In the genomic region with DNA sequence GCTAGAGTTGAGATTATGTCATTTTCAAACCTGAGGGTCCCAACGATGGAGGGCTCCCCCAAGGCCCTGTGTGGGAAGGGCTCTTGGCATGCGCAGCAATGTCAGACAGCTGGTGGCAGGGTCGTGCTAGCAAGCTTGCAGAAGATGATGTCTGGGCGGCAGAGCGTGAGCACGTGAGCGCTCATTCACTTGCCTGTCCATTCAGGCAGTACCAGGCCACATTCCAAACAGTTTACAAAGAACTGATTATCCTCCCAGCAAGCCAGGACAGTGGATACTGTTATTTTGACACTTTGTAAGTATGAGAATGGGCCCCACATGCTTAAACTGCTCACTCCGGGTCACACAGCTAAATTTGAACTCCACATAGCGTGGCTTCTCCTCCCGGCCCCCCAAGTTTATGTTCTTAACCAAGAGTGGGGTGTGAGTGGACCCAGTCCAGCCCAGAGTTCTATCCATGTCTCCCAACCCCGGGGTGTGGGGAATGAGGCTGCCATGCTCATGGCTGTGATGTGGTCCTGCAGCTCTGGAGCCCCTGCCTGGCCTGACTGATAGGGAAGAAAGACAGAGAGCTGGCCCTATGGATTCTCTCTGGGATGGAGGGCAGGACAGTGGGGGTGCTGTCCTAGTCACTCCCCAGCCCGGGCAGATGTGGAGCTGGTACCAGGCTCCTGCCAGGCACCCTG, we compare ENCODE assay signal across 9 mouse cellular contexts. TPM values are rescaled to one million over a fixed set of nuclear protein-coding genes. Genes with fewer than 3 reads are reported as not detected.
DNase-seq lines count a peak whose midpoint lies in the region; ATAC-seq and TF ChIP-seq lines count a peak whose summit lies in the region.
"Had no signal": no experiment of that assay in that cellular context is flagged by ENCODE, and none has a peak within 500 bp of the region (broad histone marks: within the 10 kb centered on the region; RNA-seq: fewer than 3 reads in every experiment).

No protein-coding gene starts in this region.

- no peak for TF ChIP-seq POLR2A in heart, adult 2 months (IDR thresholded peaks at IDR 0.05; ENCODE audit: insufficient read depth, low read depth, low read length)

- no peak for DNase-seq in heart, adult 2 months
- no peak for DNase-seq in heart, postnatal 4 days
- no peak for DNase-seq in limb, embryonic 11.5 days (ENCODE audit: low spot score)
- DNase-seq in stomach, postnatal 0 days (ENCODE audit: low spot score) = no peak
- no peak for DNase-seq in cerebellum, adult 9-10 months
- no peak for DNase-seq in urinary bladder, postnatal 4 days (ENCODE audit: low spot score in 2 of 2)
- DNase-seq: liver, embryonic 13.5 days had no signal

- peak overlapping the region; percentile 33; the same call in 1 of the 2 replicates for H3K27ac ChIP-seq in heart, adult 2 months
- peak overlapping the region; percentile 51 for H3K27ac ChIP-seq in forebrain, embryonic 15.5 days (replicated peaks)
- H3K27ac ChIP-seq in limb, embryonic 11.5 days (replicated peaks; ENCODE audit: low read depth, low read length) = 0 out of 2 replicates have a peak overlapping the region, but pooled peaks have one; percentile 47
- peak overlapping the region; percentile 49 for H3K27ac ChIP-seq in stomach, postnatal 0 days (replicated peaks)
- H3K27ac ChIP-seq: liver, embryonic 13.5 days had no signal

- no peak for TF ChIP-seq EP300 in heart, adult 2 months (IDR thresholded peaks at IDR 0.05; ENCODE audit: insufficient read depth, low read depth, low read length)
- TF ChIP-seq EP300 in stomach, postnatal 0 days (optimal IDR thresholded peaks at IDR 0.05) = no peak

- no peaks in the 10 kb centered on the region for H3K9me3 ChIP-seq in forebrain, embryonic 15.5 days
- H3K9me3 ChIP-seq in limb, embryonic 11.5 days (ENCODE audit: control insufficient read depth, low read length) = no peaks in the 10 kb centered on the region
- H3K9me3 ChIP-seq in stomach, postnatal 0 days (ENCODE audit: control insufficient read depth, low read length) = no peaks in the 10 kb centered on the region
- H3K9me3 ChIP-seq: liver, embryonic 13.5 days had no signal

- no peaks in the 10 kb centered on the region for H3K79me2 ChIP-seq in heart, adult 2 months (replicated peaks; ENCODE audit: control insufficient read depth, insufficient read depth, low read length)
- peaks cover 9% of the 10 kb centered on the region for H3K79me2 ChIP-seq in C2C12 (ENCODE audit: control insufficient read depth, insufficient read depth)

- TF ChIP-seq CTCF in heart, adult 2 months (IDR thresholded peaks at IDR 0.05) = no peak
- TF ChIP-seq CTCF in C2C12 (IDR thresholded peaks at IDR 0.05; ENCODE audit: control insufficient read depth, insufficient read depth, insufficient read length) = no peak
- no peak for TF ChIP-seq CTCF in stomach, postnatal 0 days (IDR thresholded peaks at IDR 0.05; ENCODE audit: low read depth)

- H3K4me2 ChIP-seq in forebrain, embryonic 15.5 days (replicated peaks) = no peak overlapping the region
- no peak overlapping the region; the same call in 1 of the 2 replicates for H3K4me2 ChIP-seq in limb, embryonic 11.5 days (ENCODE audit: low read depth, severe bottlenecking)
- no peak overlapping the region for H3K4me2 ChIP-seq in stomach, postnatal 0 days (replicated peaks; ENCODE audit: low read depth)
- H3K4me2 ChIP-seq: liver, embryonic 13.5 days had no signal

- no peak overlapping the region for H3K9ac ChIP-seq in heart, adult 2 months (ENCODE audit: low read depth, low read length)
- H3K9ac ChIP-seq in forebrain, embryonic 15.5 days (replicated peaks) = 0 out of 2 replicates have a peak overlapping the region, but pooled peaks have one; percentile 17
- H3K9ac ChIP-seq in limb, embryonic 11.5 days (ENCODE audit: low read length) = peak overlapping the region; percentile 22; the same call in 1 of the 2 replicates
- H3K9ac ChIP-seq in stomach, postnatal 0 days (ENCODE audit: low read length) = peak overlapping the region; percentile 31; the same call in 1 of the 2 replicates
- H3K9ac ChIP-seq: liver, embryonic 13.5 days had no signal

- ATAC-seq in forebrain, embryonic 15.5 days (replicated peaks) = peak; percentile 15
- no peak for ATAC-seq in limb, embryonic 11.5 days (ENCODE audit: insufficient number of reproducible peaks, low FRiP score, low TSS enrichment, low read depth)
- peak; percentile 27; the same call in 1 of the 2 replicates for ATAC-seq in stomach, postnatal 0 days (ENCODE audit: low FRiP score, low TSS enrichment)

- H3K4me1 ChIP-seq in heart, adult 2 months (ENCODE audit: control insufficient read depth, insufficient read depth, low read length) = 0 out of 2 replicates have a peak, but pooled peaks cover 1% of the 10 kb centered on the region
- H3K4me1 ChIP-seq in forebrain, embryonic 15.5 days = peaks cover 37% of the 10 kb centered on the region
- peaks cover 31% of the 10 kb centered on the region for H3K4me1 ChIP-seq in limb, embryonic 11.5 days (ENCODE audit: control insufficient read depth, insufficient read depth, low read length)
- peaks cover 7% of the 10 kb centered on the region; the same call in 1 of the 2 replicates for H3K4me1 ChIP-seq in stomach, postnatal 0 days (replicated peaks; ENCODE audit: control insufficient read depth, insufficient read depth)

- H3ac ChIP-seq in C2C12 (ENCODE audit: control insufficient read depth, insufficient read length, low read depth) = no peak overlapping the region

- no peak overlapping the region for H3K4me3 ChIP-seq in heart, adult 2 months
- H3K4me3 ChIP-seq in C2C12 (ENCODE audit: insufficient read depth, poor library complexity, severe bottlenecking) = no peak overlapping the region
- H3K4me3 ChIP-seq in forebrain, embryonic 15.5 days = no peak overlapping the region
- no peak overlapping the region for H3K4me3 ChIP-seq in limb, embryonic 11.5 days (ENCODE audit: low read depth, low read length)
- H3K4me3 ChIP-seq in stomach, postnatal 0 days (ENCODE audit: low read depth, low read length) = no peak overlapping the region
- H3K4me3 ChIP-seq: liver, embryonic 13.5 days had no signal

- no peaks in the 10 kb centered on the region for H3K27me3 ChIP-seq in heart, adult 2 months (ENCODE audit: control insufficient read depth, insufficient read depth, low read length)
- H3K27me3 ChIP-seq in C2C12 (ENCODE audit: control insufficient read depth, insufficient read depth, insufficient read length) = no peaks in the 10 kb centered on the region
- no peaks in the 10 kb centered on the region for H3K27me3 ChIP-seq in forebrain, embryonic 15.5 days
- H3K27me3 ChIP-seq in limb, embryonic 11.5 days (ENCODE audit: control insufficient read depth, insufficient read depth, low read length) = no peaks in the 10 kb centered on the region
- H3K27me3 ChIP-seq in stomach, postnatal 0 days (ENCODE audit: control insufficient read depth, insufficient read depth, low read length) = no peaks in the 10 kb centered on the region
- H3K27me3 ChIP-seq: liver, embryonic 13.5 days had no signal

- 38% methylated on average over 12 of the region's 12 CpGs for WGBS in heart, adult 2 months
- WGBS in forebrain, embryonic 15.5 days = 7% methylated on average over 12 of the region's 12 CpGs
- WGBS in limb, embryonic 11.5 days = 50% methylated on average over 12 of the region's 12 CpGs
- 33% methylated on average over 12 of the region's 12 CpGs for WGBS in stomach, postnatal 0 days

- intact Hi-C loops in heart, adult 2 months (cut with DNase I) = loop anchor here (2.0 to 5.0 kb wide), 2 partner anchors 34 to 46 kb away; no protein-coding TSS in a partner anchor

- H3K36me3 ChIP-seq in heart, adult 2 months (ENCODE audit: control insufficient read depth, insufficient read depth, low read length) = no peaks in the 10 kb centered on the region
- H3K36me3 ChIP-seq in C2C12 (ENCODE audit: control insufficient read depth, insufficient read depth) = no peaks in the 10 kb centered on the region
- H3K36me3 ChIP-seq in forebrain, embryonic 15.5 days = no peaks in the 10 kb centered on the region
- no peaks in the 10 kb centered on the region for H3K36me3 ChIP-seq in limb, embryonic 11.5 days (ENCODE audit: control insufficient read depth, insufficient read depth, low read length)
- no peaks in the 10 kb centered on the region for H3K36me3 ChIP-seq in stomach, postnatal 0 days (ENCODE audit: control insufficient read depth, insufficient read depth, low read length)
- H3K36me3 ChIP-seq: liver, embryonic 13.5 days had no signal

- H3K79me3 ChIP-seq in C2C12 (ENCODE audit: low read depth) = no peaks in the 10 kb centered on the region

TF ChIP-seq in C2C12, 6 proteins besides CTCF, POLR2A, EP300 and RAD21:
- TF ChIP-seq CEBPB (IDR thresholded peaks at IDR 0.05; ENCODE audit: low read depth) = no peak
- no peak for TF ChIP-seq FOSL1 (IDR thresholded peaks at IDR 0.05; ENCODE audit: insufficient read depth, low read length, poor library complexity, severe bottlenecking)
- TF ChIP-seq MYOG (IDR thresholded peaks at IDR 0.05; ENCODE audit: control insufficient read depth, extremely low read depth, insufficient read length) = no peak
- TF ChIP-seq MAX (IDR thresholded peaks at IDR 0.05) = no peak
- peak; percentile 84 for TF ChIP-seq USF1 (IDR thresholded peaks at IDR 0.05; ENCODE audit: low read depth)
TF ChIP-seq in C2C12: peak in this region for 1.

RNA-seq across cellular contexts. Expression of gene Ece1, which starts 34.7 kb away (rescaled TPM):
- 100 to 1,000 TPM; 102 to 120 TPM for total RNA-seq in heart, adult 2 months (2021)
- 23.3 and 27.3 TPM in 2 replicates for polyA plus RNA-seq in heart, adult 2 months (2012; rRNA removed)
- total RNA-seq in heart, postnatal 4 days (2021) = 100 to 1,000 TPM; 119 to 133 TPM
- polyA plus RNA-seq in C2C12 (2012; fragmentation: generic; extraction: Trizol) = 198 TPM
- 10.1 and 11.2 TPM in 2 replicates for polyA plus RNA-seq in forebrain, embryonic 15.5 days (2015; fragmentation: Nextera tagmentation; extraction: Ambion mirVana)
- 38.0 and 39.0 TPM in 2 replicates for polyA plus RNA-seq in limb, embryonic 11.5 days (2014; fragmentation: Nextera tagmentation; extraction: Ambion mirVana)
- 22.9 and 29.8 TPM in 2 replicates for polyA plus RNA-seq in stomach, postnatal 0 days (2015; fragmentation: Nextera tagmentation; extraction: Ambion mirVana)
